Mouse (Mus musculus) testis, adult 2 months (tissue): Measurements from ENCODE around the gene Phf1.
"Not testable (repeated sequence)": the region's sequence is repeated elsewhere in the genome, so short reads cannot be mapped to it uniquely, and the experiment has no call there.

Experiments used
- CTCF ChIP-seq: fragments of 200-500 bp; IDR thresholded peaks from 2 replicates; pipeline ENCODE4 v1.5.1; 2012; ENCODE audit warnings: low read depth, mild to moderate bottlenecking, inconsistent platforms, low read length, moderate library complexity; ENCODE audit not compliant: control insufficient read depth, insufficient read depth, insufficient replicate concordance
- POLR2A ChIP-seq: fragments of 200-500 bp; IDR thresholded peaks from 2 replicates; pipeline ENCODE4 v1.6.1; 2012; ENCODE audit warnings: low read depth, mild to moderate bottlenecking, inconsistent platforms, low read length, moderate library complexity; ENCODE audit not compliant: control insufficient read depth

GRCm38 (mm10) chr17:26922368-26922767 lies 10.5 kb upstream of the Phf1 start:
- TF ChIP-seq CTCF, POLR2A: not testable (repeated sequence)
